Mouse (Mus musculus) myocyte (in vitro differentiated cells): Measurements from ENCODE around the gene Mroh9. TPM values are rescaled to one million over a fixed set of nuclear protein-coding genes. Genes with fewer than 3 reads are reported as not detected.

Experiments used
- H3K27me3 ChIP-seq: one replicate; pipeline ENCODE4 v1.6.1; 2011; ENCODE audit not compliant: control insufficient read depth, insufficient read depth, insufficient read length
- H3K36me3 ChIP-seq: one replicate; pipeline ENCODE4 v1.6.1; 2011; ENCODE audit not compliant: control insufficient read depth, insufficient read depth
- H3K4me2 ChIP-seq: one replicate; pipeline ENCODE4 v1.6.1; 2011; ENCODE audit warnings: low read depth, control low read depth
- H3K4me3 ChIP-seq: one replicate; pipeline ENCODE4 v1.5.1; 2011; ENCODE audit warnings: mild to moderate bottlenecking, control low read depth, moderate library complexity
- H3K79me2 ChIP-seq: one replicate; pipeline ENCODE4 v1.6.1; 2011; ENCODE audit not compliant: control insufficient read depth, insufficient read depth
- H3ac ChIP-seq: one replicate; pipeline ENCODE4 v1.6.1; 2011; ENCODE audit not compliant: control insufficient read depth, insufficient read length
- CEBPB ChIP-seq: IDR thresholded peaks from 2 replicates; pipeline ENCODE4 v1.6.1; 2011; ENCODE audit warnings: mild to moderate bottlenecking, moderate library complexity; ENCODE audit not compliant: poor library complexity, insufficient read depth, severe bottlenecking
- E2F4 ChIP-seq: IDR thresholded peaks from one replicate; pipeline ENCODE4 v1.6.1; 2011; ENCODE audit warnings: mild to moderate bottlenecking, control low read depth, moderate library complexity; ENCODE audit not compliant: insufficient read depth
- MAX ChIP-seq: IDR thresholded peaks from one replicate; pipeline ENCODE4 v1.6.1; 2011; ENCODE audit warnings: low read depth, mild to moderate bottlenecking, control low read depth
- MYOD1 ChIP-seq, 3 experiments: IDR thresholded peaks; one replicate each; pipeline ENCODE4 v1.6.1; 2011; ENCODE audit warnings: control low read depth in 2 of 3, low read depth in 2 of 3, mild to moderate bottlenecking in 2 of 3, moderate library complexity in 1 of 3; ENCODE audit not compliant: insufficient read length in 2 of 3, control insufficient read depth in 1 of 3
- MYOG ChIP-seq, 3 experiments: IDR thresholded peaks; one replicate each; pipeline ENCODE4 v1.6.1; 2011; ENCODE audit warnings: control low read depth in 2 of 3, low read depth in 2 of 3, mild to moderate bottlenecking in 2 of 3; ENCODE audit not compliant: insufficient read length in 2 of 3, control insufficient read depth in 1 of 3, insufficient read depth in 1 of 3
- POLR2A ChIP-seq: IDR thresholded peaks from one replicate; pipeline ENCODE4 v1.6.1; 2011; ENCODE audit warnings: low read depth, mild to moderate bottlenecking, control low read depth, moderate library complexity; ENCODE audit not compliant: insufficient read length
- POLR2AphosphoS2 ChIP-seq: IDR thresholded peaks from one replicate; pipeline ENCODE4 v1.6.1; 2011; ENCODE audit warnings: low read depth, control low read depth; ENCODE audit not compliant: insufficient read length
- REST ChIP-seq: IDR thresholded peaks from one replicate; pipeline ENCODE4 v1.6.1; 2011; ENCODE audit warnings: mild to moderate bottlenecking, control low read depth, moderate library complexity; ENCODE audit not compliant: insufficient read depth, insufficient read length
- SRF ChIP-seq: IDR thresholded peaks from one replicate; pipeline ENCODE4 v1.6.1; 2011; ENCODE audit warnings: low read depth; ENCODE audit not compliant: control insufficient read depth, insufficient read length
- TCF12 ChIP-seq: IDR thresholded peaks from one replicate; pipeline ENCODE4 v1.6.1; 2011; ENCODE audit warnings: mild to moderate bottlenecking, control low read depth; ENCODE audit not compliant: poor library complexity, insufficient read depth, severe bottlenecking
- TCF3 ChIP-seq: IDR thresholded peaks from one replicate; pipeline ENCODE4 v1.6.1; 2011; ENCODE audit warnings: low read depth, control low read depth; ENCODE audit not compliant: insufficient read length
- USF1 ChIP-seq: IDR thresholded peaks from one replicate; pipeline ENCODE4 v1.6.1; 2011; ENCODE audit warnings: low read depth, mild to moderate bottlenecking, control low read depth, moderate library complexity
- polyA plus RNA-seq: library from polyadenylated mRNA; unstranded; fragments of >200 nt; fragmentation: generic; extraction: Trizol; gene quantifications from one replicate; pipeline ENCODE4 v1.2.1, GENCODE M21; 2012; ENCODE audit warnings: missing spikeins

Gene Mroh9
- polyA plus RNA-seq, 1 experiment, result not detected

DNA sequence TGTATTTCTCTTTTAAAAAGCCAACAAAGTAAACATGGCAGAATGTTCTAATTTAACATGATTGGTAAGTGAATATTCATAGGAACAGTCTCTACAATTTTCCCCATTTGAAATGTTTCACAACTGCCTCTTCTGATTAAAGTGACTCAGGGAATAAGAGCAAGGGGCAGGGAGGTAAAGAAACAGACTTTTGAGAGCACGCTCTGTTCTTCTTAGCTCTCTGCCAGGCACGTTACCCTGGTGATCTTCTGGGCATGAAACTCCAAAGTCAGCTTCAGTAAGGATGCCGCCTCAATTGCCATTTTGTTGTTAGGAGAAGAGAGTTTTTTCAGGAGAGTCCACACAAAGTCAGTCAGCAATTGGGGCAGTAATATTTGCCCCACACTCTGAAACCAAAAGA is 25.1 kb downstream of the Mroh9 start:
- TF ChIP-seq TCF3 (no peak), MYOD1 (IDR thresholded peaks at IDR 0.05; ENCODE audit: control insufficient read depth in 1 of 3, insufficient read length in 2 of 3, low read depth in 2 of 3) (no peak), E2F4 (no peak), POLR2AphosphoS2 (no peak), MAX (no peak), CEBPB (no peak)
- H3K27me3 ChIP-seq, result no peaks in the 10 kb centered on the region
- H3K79me2 ChIP-seq, result no peaks in the 10 kb centered on the region
- no peak overlapping the region for H3K4me2 ChIP-seq
- no peak overlapping the region for H3ac ChIP-seq
- H3K4me3 ChIP-seq, result no peak overlapping the region
- H3K36me3 ChIP-seq, result no peaks in the 10 kb centered on the region

DNA sequence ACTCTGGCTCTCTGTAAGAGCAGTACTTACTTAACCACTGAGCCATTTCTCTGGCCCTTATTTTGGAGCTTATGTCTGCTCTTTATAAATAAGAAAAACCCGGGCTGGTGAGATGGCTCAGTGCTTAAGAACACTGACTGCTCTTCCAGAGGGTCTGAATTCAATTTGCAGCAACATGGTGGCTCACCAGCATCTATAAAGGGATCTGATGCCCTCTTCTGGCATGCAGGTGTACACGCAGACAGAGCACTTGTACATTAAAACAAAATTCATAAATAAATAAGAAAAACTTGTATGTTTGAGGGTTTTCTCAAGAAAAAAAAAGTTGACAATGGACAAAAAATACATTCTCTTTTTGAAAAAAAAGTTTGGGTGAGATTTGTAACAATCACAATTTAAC is 28.1 kb downstream of the Mroh9 start:
- TF ChIP-seq SRF (no peak), POLR2A (no peak), MYOG (IDR thresholded peaks at IDR 0.05; ENCODE audit: control insufficient read depth in 1 of 3, insufficient read depth in 1 of 3, insufficient read length in 2 of 3, low read depth in 2 of 3) (no peak), POLR2AphosphoS2 (no peak), REST (no peak), MYOD1 (IDR thresholded peaks at IDR 0.05; ENCODE audit: control insufficient read depth in 1 of 3, insufficient read length in 2 of 3, low read depth in 2 of 3) (no peak), MAX (no peak), CEBPB (no peak), E2F4 (no peak), TCF3 (no peak), TCF12 (no peak), USF1 (no peak)
- H3K4me3 ChIP-seq, result no peak overlapping the region
- H3K79me2 ChIP-seq, result no peaks in the 10 kb centered on the region
- no peak overlapping the region for H3K4me2 ChIP-seq
- H3K27me3 ChIP-seq, result no peaks in the 10 kb centered on the region
- H3K36me3 ChIP-seq, result no peaks in the 10 kb centered on the region
- H3ac ChIP-seq, result no peak overlapping the region

DNA sequence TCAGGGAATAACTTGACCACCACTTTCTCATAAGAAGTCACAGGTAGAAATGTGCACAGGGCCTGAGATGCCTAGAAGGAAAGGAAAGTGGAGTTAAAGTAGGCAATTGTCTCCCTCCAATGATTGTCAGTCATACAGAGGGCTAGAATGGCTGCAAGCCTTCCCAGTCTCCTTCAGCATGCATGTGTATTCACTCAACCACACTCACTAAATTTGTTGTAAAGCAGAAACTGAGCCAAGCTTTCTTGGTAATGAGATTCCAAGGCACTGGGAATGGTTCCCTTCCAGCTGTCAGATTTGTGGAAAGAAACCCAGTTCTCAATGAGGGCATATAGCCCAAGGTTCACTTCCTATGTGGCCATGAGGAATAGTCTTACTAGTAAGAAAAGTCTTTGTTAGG is 29.8 kb downstream of the Mroh9 start:
- no peak overlapping the region for H3K4me3 ChIP-seq
- no peak for TF ChIP-seq MAX
- no peak for TF ChIP-seq MYOG (IDR thresholded peaks at IDR 0.05; ENCODE audit: control insufficient read depth in 1 of 3, insufficient read depth in 1 of 3, insufficient read length in 2 of 3, low read depth in 2 of 3)
- TF ChIP-seq SRF, result no peak
- no peak for TF ChIP-seq POLR2AphosphoS2
- no peak for TF ChIP-seq REST
- TF ChIP-seq MYOD1 (IDR thresholded peaks at IDR 0.05; ENCODE audit: control insufficient read depth in 1 of 3, insufficient read length in 2 of 3, low read depth in 2 of 3), result no peak
- TF ChIP-seq USF1, result no peak
- TF ChIP-seq TCF3, result no peak

DNA sequence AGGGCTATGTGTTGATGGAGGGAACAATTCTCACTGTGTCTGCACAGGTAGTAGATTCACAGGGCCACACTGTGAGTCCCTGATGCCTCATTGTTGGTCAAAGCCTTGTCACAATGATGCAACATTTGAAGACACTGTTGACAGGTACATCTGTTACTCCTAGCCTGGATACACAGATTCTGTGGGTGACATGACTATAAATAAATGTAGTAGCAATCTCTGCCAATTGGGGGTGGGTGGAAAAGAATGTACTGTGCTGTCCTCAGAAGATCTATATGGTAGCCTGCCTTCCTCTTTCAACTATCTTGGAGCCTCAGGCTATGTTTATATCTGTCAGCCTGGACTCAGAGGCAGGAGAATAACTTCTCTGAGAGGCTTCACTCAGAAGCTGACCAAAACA is 62.4 kb downstream of the Mroh9 start:
- Histone ChIP-seq H3K36me3 (no peaks in the 10 kb centered on the region), H3K4me3 (no peak overlapping the region), H3K27me3 (no peaks in the 10 kb centered on the region), H3K79me2 (no peaks in the 10 kb centered on the region), H3ac (no peak overlapping the region), H3K4me2 (no peak overlapping the region)
- TF ChIP-seq MAX, result no peak
- TF ChIP-seq TCF3, result no peak
- TF ChIP-seq MYOD1 (IDR thresholded peaks at IDR 0.05; ENCODE audit: control insufficient read depth in 1 of 3, insufficient read length in 2 of 3, low read depth in 2 of 3), result no peak
- no peak for TF ChIP-seq TCF12
- TF ChIP-seq E2F4, result no peak
- no peak for TF ChIP-seq CEBPB
- no peak for TF ChIP-seq POLR2AphosphoS2
- no peak for TF ChIP-seq MYOG (IDR thresholded peaks at IDR 0.05; ENCODE audit: control insufficient read depth in 1 of 3, insufficient read depth in 1 of 3, insufficient read length in 2 of 3, low read depth in 2 of 3)

More for the DNA sequence above, 29.8 kb downstream of the Mroh9 start:
- H3K27me3 ChIP-seq, result no peaks in the 10 kb centered on the region
- H3ac ChIP-seq, result no peak overlapping the region
- no peaks in the 10 kb centered on the region for H3K36me3 ChIP-seq
- H3K4me2 ChIP-seq, result no peak overlapping the region
- H3K79me2 ChIP-seq, result no peaks in the 10 kb centered on the region

DNA sequence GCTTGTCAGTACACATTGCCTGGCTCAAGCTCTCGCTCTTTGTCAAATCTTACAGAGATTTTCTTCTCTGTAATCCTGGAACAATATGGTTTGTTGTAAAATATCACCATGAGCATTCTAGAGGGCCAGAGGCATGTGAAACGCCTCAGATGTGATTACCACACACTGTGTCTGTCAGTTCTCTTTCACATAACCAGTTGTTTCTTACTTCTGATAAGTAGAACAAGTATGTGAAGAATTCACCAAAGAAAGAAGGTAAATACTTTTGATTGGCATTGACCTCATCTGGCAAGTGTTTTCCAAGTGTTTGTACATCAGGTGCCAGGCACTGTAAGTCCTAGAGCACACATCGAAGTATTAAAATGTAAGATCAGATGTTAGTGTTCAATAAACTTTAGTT is 76.2 kb downstream of the Mroh9 start:
- no peaks in the 10 kb centered on the region for H3K36me3 ChIP-seq
- H3ac ChIP-seq, result no peak overlapping the region
- H3K4me3 ChIP-seq, result no peak overlapping the region
- TF ChIP-seq USF1 (no peak), POLR2A (no peak), REST (no peak), TCF3 (no peak), MAX (no peak), MYOD1 (IDR thresholded peaks at IDR 0.05; ENCODE audit: control insufficient read depth in 1 of 3, insufficient read length in 2 of 3, low read depth in 2 of 3) (no peak), POLR2AphosphoS2 (no peak)
- H3K79me2 ChIP-seq, result no peaks in the 10 kb centered on the region
- no peaks in the 10 kb centered on the region for H3K27me3 ChIP-seq
- H3K4me2 ChIP-seq, result no peak overlapping the region
